Mouse (Mus musculus) heart, embryonic 11.5 days (tissue): ENCODE data around the gene Dock2. TPM values are rescaled to one million over a fixed set of nuclear protein-coding genes. Genes with fewer than 3 reads are reported as not detected.
A peak's percentile ranks its signal among the peaks of the same experiment; 100 is the strongest.

ENCODE experiments used
- ATAC-seq: fragments of 200-750 bp; cut with Nextera tagmentation; replicated peaks from 2 replicates; pipeline ENCODE4 v1.8.0; 2017; ENCODE audit warnings: moderate library complexity; ENCODE audit not compliant: insufficient number of reproducible peaks, low FRiP score, low TSS enrichment
- H3K27ac ChIP-seq: fragments of 300-500 bp; sonication (generic); 2 replicates; pipeline ENCODE4 v1.5.1; 2014; ENCODE audit warnings: mild to moderate bottlenecking, low read depth, low read length
- H3K27me3 ChIP-seq: fragments of 300-500 bp; sonication (generic); 2 replicates; pipeline ENCODE4 v1.6.1; 2014; ENCODE audit warnings: mild to moderate bottlenecking, low read length, mixed read lengths; ENCODE audit not compliant: control insufficient read depth, insufficient read depth
- H3K36me3 ChIP-seq: fragments of 300-500 bp; sonication (generic); 2 replicates; pipeline ENCODE4 v1.6.1; 2014; ENCODE audit warnings: mild to moderate bottlenecking, low read length, moderate library complexity, mixed read lengths; ENCODE audit not compliant: control insufficient read depth, insufficient read depth
- H3K4me1 ChIP-seq: fragments of 300-500 bp; sonication (generic); 2 replicates; pipeline ENCODE4 v1.6.1; 2014; ENCODE audit warnings: low read length; ENCODE audit not compliant: control insufficient read depth, insufficient read depth
- H3K4me2 ChIP-seq: fragments of 300-500 bp; sonication (generic); 2 replicates; pipeline ENCODE4 v1.6.1; 2014; ENCODE audit warnings: mild to moderate bottlenecking, moderate library complexity
- H3K4me3 ChIP-seq: fragments of 300-500 bp; sonication (generic); 2 replicates; pipeline ENCODE4 v1.5.1; 2014; ENCODE audit warnings: low read depth, low read length
- H3K9ac ChIP-seq: fragments of 300-500 bp; sonication (generic); 2 replicates; pipeline ENCODE4 v1.6.1; 2014; ENCODE audit warnings: mild to moderate bottlenecking, low read depth, low read length, moderate library complexity
- H3K9me3 ChIP-seq: fragments of 300-500 bp; sonication (generic); replicated peaks from 2 replicates; pipeline ENCODE4 v1.6.1; 2016; ENCODE audit warnings: low read length; ENCODE audit not compliant: control insufficient read depth
- WGBS: fragments of 180-500 bp; shearing (Covaris S2); extraction: QIAGEN DNeasy Blood & Tissue Kit; methylation state at CpG from one replicate; pipeline ENCODE4 v1.1.7; 2014; ENCODE audit not compliant: insufficient replicate concordance; 5-methylcytosine and 5-hydroxymethylcytosine counted together
- polyA plus RNA-seq: library from polyadenylated mRNA; unstranded; fragments of >200 nt; fragmentation: Nextera tagmentation; extraction: Ambion mirVana; gene quantifications from 2 replicates; pipeline ENCODE4 v1.2.1, GENCODE M21; 2014

The Dock2 gene
- polyA plus RNA-seq, 1 experiment from 2014 or later: 0.96 TPM

DNA sequence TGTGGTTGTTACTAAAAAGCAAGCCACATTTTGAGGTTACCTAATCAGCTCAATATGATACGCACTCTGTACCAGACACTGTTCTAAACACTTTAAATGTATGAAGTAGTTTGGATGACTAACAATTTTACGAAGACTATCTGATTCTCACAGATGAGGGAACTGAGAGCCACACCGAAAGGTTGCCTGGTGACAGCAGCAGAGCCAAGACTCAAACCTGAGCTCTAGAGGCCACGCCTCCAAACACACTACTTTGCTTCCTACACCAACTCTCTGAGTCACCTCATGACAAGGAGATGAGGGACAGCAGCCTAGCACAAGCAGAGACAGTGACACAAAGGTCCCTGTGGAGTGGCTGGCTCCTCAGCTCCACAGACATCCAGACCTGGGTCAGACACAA is 411.5 kb downstream of the Dock2 start:
- H3K27me3 ChIP-seq: no peaks in the 10 kb centered on the region
- no peaks in the 10 kb centered on the region for H3K9me3 ChIP-seq
- no peak overlapping the region for H3K4me2 ChIP-seq
- no peak overlapping the region for H3K4me3 ChIP-seq
- no peak overlapping the region for H3K27ac ChIP-seq
- H3K9ac ChIP-seq: no peak overlapping the region
- H3K4me1 ChIP-seq: no peaks in the 10 kb centered on the region
- no peaks in the 10 kb centered on the region for H3K36me3 ChIP-seq
- 67% methylated on average over 4 of the region's 4 CpGs for WGBS
- ATAC-seq: peak; percentile 67; the same call in 1 of the 2 replicates

DNA sequence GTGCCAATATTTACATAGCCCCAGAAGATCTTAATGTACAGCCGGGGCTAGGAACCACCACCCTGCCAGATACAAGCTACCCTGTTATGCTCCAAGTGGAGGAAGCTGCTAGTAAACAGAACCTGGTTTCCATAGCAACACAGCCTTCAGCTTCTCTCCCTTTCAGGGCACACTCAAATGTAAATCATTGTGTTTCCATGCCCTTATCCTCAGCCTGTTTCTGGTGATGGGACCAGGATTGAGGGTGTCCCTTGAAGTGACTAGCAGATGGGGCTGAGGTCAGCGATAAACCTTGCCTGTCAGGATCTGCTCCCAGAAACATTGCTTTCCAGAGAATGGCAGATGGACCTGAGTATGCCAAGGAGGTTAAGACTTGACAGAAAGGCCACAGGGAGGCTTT is 427.6 kb downstream of the Dock2 start:
- H3K4me1 ChIP-seq: no peaks in the 10 kb centered on the region
- H3K9ac ChIP-seq: no peak overlapping the region
- H3K27me3 ChIP-seq: no peaks in the 10 kb centered on the region
- no peaks in the 10 kb centered on the region for H3K9me3 ChIP-seq
- H3K27ac ChIP-seq: no peak overlapping the region
- no peak; the same call in 1 of the 2 replicates for ATAC-seq
- WGBS: 54% methylated on average over 2 of the region's 2 CpGs
- no peak overlapping the region for H3K4me2 ChIP-seq
- H3K4me3 ChIP-seq: no peak overlapping the region
- H3K36me3 ChIP-seq: no peaks in the 10 kb centered on the region

DNA sequence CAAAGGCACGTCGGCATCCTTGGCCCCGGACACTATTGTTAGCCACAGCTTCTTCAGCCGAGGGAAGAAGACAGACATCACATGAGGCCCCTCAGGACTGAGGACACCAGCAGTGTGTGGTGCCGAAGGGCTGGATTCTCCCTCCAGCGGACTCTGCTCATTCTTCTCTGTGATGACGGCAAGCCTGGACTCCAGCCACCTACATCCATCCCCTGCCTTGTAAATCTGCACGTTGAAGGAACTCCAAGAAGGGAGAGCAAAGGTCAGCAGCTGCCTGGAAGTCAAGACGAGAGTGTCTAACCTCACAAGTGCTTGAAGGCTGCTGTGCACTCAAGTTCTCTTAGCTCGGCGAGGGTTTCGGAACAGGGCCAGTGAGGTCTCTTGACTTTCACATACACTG is 428.3 kb downstream of the Dock2 start:
- ATAC-seq: no peak
- no peaks in the 10 kb centered on the region for H3K27me3 ChIP-seq
- H3K9ac ChIP-seq: no peak overlapping the region
- no peak overlapping the region for H3K4me2 ChIP-seq
- no peak overlapping the region for H3K4me3 ChIP-seq
- H3K4me1 ChIP-seq: no peaks in the 10 kb centered on the region
- 60% methylated on average over 12 of the region's 12 CpGs for WGBS
- H3K27ac ChIP-seq: no peak overlapping the region
- H3K9me3 ChIP-seq: no peaks in the 10 kb centered on the region
- no peaks in the 10 kb centered on the region for H3K36me3 ChIP-seq

DNA sequence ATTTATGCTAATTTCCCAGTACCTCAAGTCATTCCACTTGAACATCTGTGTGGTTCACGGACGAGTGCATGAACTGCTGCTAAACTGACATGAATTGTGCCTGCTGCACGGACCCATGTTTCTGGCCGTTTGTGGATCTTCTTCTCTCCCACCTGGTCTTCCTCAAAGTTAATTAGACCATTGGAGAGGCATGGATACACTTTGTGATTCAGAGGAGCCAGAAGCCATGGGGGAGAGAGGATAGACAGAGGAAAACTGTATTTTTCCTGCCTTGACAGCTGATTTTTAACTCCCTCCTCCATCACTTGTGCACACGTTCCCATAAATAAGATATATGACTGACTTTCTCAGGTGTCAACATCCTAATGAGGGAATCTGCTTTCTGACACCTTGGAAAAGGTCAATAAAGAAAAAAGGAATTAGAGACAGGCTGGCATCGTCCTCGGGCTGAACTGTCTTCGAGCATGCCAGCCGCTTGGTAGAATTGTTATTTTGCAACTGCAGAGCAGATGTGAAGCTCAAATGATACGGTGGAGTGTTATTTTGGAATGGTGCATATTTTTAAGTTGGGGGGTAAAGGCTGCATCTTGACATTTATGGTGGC is 434.1 kb downstream of the Dock2 start:
- Histone ChIP-seq H3K4me1 (peaks cover 4% of the 10 kb centered on the region), H3K4me3 (no peak overlapping the region), H3K36me3 (no peaks in the 10 kb centered on the region), H3K27ac (no peak overlapping the region), H3K4me2 (no peak overlapping the region), H3K9me3 (no peaks in the 10 kb centered on the region), H3K27me3 (no peaks in the 10 kb centered on the region), H3K9ac (no peak overlapping the region)
- ATAC-seq: no peak
- WGBS: 82% methylated on average over 10 of the region's 10 CpGs

DNA sequence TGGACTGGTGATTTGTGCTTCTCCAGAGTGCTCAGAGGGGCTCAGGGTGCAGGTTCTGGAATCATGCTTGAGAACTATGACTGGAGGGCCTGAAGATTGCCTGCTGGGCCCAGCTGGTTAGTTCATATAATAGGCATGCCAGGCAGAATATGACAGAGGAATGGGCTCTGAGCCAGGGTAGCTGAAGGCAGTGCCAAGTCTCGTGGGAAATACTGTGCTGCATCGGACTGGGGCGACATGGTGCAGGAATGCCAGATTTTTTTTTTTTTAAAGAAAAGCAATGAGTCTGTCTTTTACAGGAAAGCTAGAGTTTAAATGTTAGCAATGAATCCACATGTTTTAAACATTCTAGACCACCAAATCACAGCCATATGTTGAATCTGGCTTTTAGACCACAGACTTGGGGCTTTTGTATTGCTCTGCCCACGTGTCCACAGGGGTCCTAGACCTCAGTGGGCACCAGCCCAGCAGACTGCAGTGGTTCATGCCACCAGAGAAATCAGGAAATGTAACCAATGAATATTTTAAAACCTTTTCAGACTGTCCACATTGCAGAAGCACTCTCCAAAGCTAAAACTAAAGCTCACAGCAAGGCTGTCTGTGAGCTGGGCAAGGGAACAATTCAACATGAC is 435.3 kb downstream of the Dock2 start:
- no peak overlapping the region for H3K9ac ChIP-seq
- peaks cover 11% of the 10 kb centered on the region for H3K4me1 ChIP-seq
- ATAC-seq: no peak
- no peaks in the 10 kb centered on the region for H3K36me3 ChIP-seq
- H3K4me2 ChIP-seq: no peak overlapping the region
- 76% methylated on average over 4 of the region's 4 CpGs for WGBS
- no peaks in the 10 kb centered on the region for H3K27me3 ChIP-seq
- no peak overlapping the region for H3K4me3 ChIP-seq
- H3K9me3 ChIP-seq: no peaks in the 10 kb centered on the region
- H3K27ac ChIP-seq: no peak overlapping the region

DNA sequence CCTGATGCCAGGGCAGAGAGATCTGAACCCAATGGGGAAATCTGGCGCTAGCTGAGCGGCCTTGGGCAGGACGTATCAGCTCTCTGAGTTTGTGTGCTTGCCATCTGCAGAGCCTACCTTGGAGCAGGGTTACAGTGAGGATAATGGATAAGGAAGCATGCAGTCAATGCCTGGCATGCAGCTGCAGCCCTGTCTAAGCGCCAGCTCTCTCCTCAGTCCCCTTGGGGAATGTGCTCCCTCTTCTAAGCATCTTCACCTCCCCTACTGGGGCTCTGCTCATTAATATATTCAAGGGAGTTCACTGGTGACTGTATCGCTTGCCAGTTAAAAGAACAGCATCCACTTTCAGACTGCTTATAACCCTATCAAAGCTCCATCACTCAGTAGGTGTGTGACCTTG is 439.4 kb downstream of the Dock2 start:
- Histone ChIP-seq H3K9me3 (no peaks in the 10 kb centered on the region), H3K27ac (peak overlapping the region; percentile 79), H3K36me3 (no peaks in the 10 kb centered on the region), H3K9ac (no peak overlapping the region), H3K4me3 (no peak overlapping the region), H3K4me2 (no peak overlapping the region; the same call in 1 of the 2 replicates), H3K27me3 (no peaks in the 10 kb centered on the region), H3K4me1 (peaks cover 22% of the 10 kb centered on the region)
- ATAC-seq: no peak
- WGBS: 44% methylated on average over 5 of the region's 5 CpGs

DNA sequence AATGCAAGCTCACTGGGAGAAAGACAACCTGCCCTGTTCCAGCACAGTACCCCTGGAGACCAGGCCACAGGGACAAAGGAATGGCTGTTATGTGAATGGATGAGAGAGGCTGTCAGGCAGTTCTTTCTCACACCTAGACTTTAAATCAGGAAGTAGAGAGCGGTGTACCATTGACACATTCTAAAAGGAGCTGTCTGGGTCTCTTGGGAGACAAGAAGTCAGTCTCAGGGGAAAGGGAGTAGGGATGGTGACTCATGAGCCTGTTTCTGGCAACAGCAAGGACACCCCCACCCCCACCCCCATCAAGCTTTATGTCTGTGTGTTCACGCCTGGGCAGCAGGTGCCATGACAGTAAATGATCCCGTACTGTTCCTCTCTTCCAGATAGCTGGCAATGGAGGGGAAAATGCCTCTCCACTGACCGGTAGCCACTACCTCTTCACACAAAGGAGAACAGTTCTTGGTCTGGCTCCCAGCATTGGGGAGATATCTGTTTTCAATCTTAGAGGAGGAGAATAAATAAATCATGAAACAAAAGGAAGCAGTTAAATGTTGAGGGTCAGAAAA is 439.9 kb downstream of the Dock2 start:
- no peak overlapping the region; the same call in 1 of the 2 replicates for H3K4me2 ChIP-seq
- no peak overlapping the region for H3K9ac ChIP-seq
- H3K27ac ChIP-seq: peak overlapping the region; percentile 79
- H3K4me1 ChIP-seq: peaks cover 22% of the 10 kb centered on the region
- no peaks in the 10 kb centered on the region for H3K9me3 ChIP-seq
- 26% methylated on average over 4 of the region's 4 CpGs for WGBS
- H3K27me3 ChIP-seq: no peaks in the 10 kb centered on the region
- ATAC-seq: peak; percentile 33; the same call in 1 of the 2 replicates
- H3K36me3 ChIP-seq: no peaks in the 10 kb centered on the region
- no peak overlapping the region for H3K4me3 ChIP-seq

DNA sequence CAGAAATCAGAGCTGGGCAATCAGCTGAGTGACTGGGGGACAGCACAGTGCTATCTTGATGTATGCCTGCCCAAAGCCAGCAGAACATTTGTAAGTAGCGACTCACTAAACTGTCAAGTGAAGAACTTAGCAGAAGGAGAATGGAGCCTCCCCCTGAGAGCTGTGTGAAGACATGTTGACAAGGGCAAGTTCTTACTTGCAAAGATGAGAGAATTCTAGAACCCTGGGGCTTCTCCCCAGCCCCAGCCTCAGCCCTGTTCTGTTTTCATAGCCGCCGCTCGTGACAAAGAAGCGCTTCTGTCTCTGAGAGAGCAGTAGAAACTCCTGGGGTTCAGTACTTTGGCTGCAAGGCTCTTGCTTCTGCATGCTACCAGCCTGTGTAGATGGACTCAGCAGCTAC is 444.0 kb downstream of the Dock2 start:
- Histone ChIP-seq H3K9me3 (no peaks in the 10 kb centered on the region), H3K27ac (no peak overlapping the region)
- WGBS: 53% methylated on average over 5 of the region's 5 CpGs

DNA sequence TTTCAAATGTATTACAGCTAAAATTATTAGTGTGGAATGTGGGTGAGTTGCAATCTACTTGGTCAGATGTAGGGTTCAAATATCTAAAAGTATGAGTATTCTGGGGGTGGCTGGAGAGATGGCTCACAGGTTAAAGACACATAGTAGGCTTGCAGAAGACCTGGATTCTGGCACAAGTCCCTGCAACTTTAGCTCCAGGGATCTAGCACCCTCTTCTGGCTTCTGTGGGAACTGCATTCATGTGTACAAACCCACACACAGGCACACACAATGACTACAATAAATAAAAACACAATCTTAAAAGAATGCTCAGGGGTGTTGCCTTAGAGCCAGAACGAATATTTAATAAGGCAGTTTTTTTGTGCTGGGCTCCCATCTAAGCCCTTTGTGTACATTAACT is 445.8 kb downstream of the Dock2 start:
- H3K9ac ChIP-seq: no peak overlapping the region
- H3K9me3 ChIP-seq: no peaks in the 10 kb centered on the region
- no peak overlapping the region for H3K4me2 ChIP-seq
- no peak overlapping the region for H3K27ac ChIP-seq
- H3K4me1 ChIP-seq: peaks cover 11% of the 10 kb centered on the region
- no peaks in the 10 kb centered on the region for H3K36me3 ChIP-seq
- ATAC-seq: no peak
- WGBS: 59% methylated on average over 1 of the region's 1 CpGs
- no peaks in the 10 kb centered on the region for H3K27me3 ChIP-seq
- no peak overlapping the region for H3K4me3 ChIP-seq

More for the DNA sequence above, 444.0 kb downstream of the Dock2 start:
- Histone ChIP-seq H3K4me1 (peaks cover 20% of the 10 kb centered on the region), H3K9ac (no peak overlapping the region), H3K36me3 (no peaks in the 10 kb centered on the region), H3K4me2 (no peak overlapping the region), H3K4me3 (no peak overlapping the region), H3K27me3 (no peaks in the 10 kb centered on the region)
- ATAC-seq: no peak
